Mouse (Mus musculus) kidney, adult 2 months (tissue): ENCODE measurements at regions not wholly inside any gene's neighbourhood (a gene's known extent, or its start where the extent isn't known, plus 50 kb on each side); places are given as distances from the start of the nearest gene placed in this dataset.

Experiments used
- CTCF ChIP-seq: fragments of 200-500 bp; conservative IDR thresholded peaks from 2 replicates; pipeline ENCODE4 v1.5.1; 2011; ENCODE audit warnings: low read depth, mild to moderate bottlenecking, control low read depth, low read length, moderate library complexity, mixed read lengths; ENCODE audit not compliant: insufficient read depth, insufficient read length
- POLR2A ChIP-seq: fragments of 200-500 bp; IDR thresholded peaks from one replicate; pipeline ENCODE4 v1.6.1; 2011; ENCODE audit warnings: low read depth, low read length, control low read depth

- TF ChIP-seq POLR2A = no peak
- no peak for TF ChIP-seq CTCF
These were observed 338.4 kb downstream of the Rnd3 start for GRCm38 (mm10) chr2:50810336-50811066.
